Mouse (Mus musculus) cerebellum, postnatal 25 days (tissue): ENCODE data around the gene Gpr157.

ENCODE experiments used
- DNase-seq, 2 experiments: peaks; one replicate each; pipeline ENCODE4 v3.0.0; 2021; ENCODE audit warnings: mixed read lengths in 2 of 2

Gene Gpr157

GRCm38 (mm10) chr4:150112867-150113266, 25.7 kb downstream of the Gpr157 start:
- peak; percentile 85 to 91 for DNase-seq

- no peak for DNase-seq
These were observed 27.4 kb downstream of the Gpr157 start for GRCm38 (mm10) chr4:150114505-150115061.

DNA sequence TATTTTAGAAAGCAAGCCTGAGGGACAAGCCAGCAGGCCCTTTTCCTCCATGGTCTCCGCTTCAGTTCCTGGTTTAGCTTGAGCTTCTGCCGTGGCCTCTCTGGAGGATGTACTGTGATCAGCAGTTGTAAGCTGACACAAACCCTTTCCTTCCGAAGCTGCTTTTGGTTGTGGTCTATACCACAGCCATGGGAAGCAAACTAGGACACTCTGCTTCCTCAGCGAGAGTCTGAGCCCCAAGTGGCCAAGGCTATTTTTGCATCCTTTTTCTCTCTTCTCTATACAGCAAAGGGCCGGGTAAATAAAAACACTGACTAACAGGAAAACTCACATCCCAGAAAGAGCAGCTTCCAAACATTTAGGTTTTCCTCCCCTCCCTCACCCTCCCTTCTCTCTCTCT, 30.1 kb downstream of the Gpr157 start:
- DNase-seq, result no peak

DNA sequence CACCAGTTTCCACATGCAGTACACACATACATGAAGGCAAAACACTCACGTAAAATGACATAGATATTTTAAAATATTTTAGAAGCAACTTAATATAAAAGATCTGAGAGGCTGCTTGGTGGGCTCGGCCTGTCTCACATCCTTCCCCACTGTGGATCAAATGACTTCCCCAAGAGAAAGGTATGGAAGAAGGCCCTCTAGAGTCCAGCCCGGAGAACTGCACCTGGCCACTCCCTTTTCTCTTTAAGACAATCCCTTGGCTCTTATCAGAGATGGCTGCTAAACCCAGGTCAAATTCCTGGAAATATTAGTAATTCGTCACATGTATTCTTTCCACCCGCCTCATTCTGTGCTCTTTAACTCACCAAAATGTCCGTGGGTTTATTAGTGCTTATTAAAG, 31.0 kb downstream of the Gpr157 start:
- DNase-seq, result no peak

DNA sequence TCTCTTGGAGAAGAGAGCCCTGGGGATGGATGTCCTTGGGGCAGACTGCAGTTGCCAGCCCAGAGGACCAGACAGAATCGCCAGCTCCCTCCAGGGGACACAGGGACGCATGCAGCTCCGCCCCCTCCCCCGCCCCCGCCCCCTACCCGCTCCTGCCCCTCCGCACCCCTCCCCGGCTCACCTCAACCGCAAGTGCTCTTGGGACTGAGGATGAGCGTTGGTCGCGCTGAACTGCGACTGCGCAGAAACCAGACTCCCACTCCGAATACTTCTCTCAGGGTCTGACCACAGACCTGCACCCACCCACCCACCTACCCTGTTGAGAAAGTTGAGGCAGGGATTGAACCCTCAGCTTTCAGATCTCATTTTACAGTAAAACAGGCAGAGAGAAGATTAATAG, 31.9 kb downstream of the Gpr157 start, which contains the start of gene Slc2a5:
Gene Slc2a5 (plus strand): TSS at position 229 of the 400 bp plus-strand sequence.
- DNase-seq, result no peak

DNA sequence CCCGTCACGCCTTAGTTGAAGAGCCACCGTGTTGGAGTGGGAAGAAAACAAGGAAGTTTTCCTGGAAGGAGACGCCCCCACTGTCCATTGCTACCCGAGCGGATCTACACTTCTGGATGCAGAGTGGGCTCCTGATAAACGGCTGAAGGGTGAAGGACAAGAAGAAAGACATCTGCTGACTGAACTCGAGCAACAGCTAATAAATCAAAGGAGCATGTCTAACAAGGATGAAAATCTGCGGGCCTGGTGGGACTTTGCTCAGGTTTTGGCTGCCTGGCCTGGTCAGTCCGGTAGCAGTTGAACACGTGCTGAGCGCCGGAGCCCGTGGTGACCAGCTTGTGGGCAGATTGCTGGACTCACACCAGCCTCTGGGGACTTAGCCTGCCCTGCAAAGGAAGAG, 32.5 kb downstream of the Gpr157 start:
- no peak for DNase-seq

DNA sequence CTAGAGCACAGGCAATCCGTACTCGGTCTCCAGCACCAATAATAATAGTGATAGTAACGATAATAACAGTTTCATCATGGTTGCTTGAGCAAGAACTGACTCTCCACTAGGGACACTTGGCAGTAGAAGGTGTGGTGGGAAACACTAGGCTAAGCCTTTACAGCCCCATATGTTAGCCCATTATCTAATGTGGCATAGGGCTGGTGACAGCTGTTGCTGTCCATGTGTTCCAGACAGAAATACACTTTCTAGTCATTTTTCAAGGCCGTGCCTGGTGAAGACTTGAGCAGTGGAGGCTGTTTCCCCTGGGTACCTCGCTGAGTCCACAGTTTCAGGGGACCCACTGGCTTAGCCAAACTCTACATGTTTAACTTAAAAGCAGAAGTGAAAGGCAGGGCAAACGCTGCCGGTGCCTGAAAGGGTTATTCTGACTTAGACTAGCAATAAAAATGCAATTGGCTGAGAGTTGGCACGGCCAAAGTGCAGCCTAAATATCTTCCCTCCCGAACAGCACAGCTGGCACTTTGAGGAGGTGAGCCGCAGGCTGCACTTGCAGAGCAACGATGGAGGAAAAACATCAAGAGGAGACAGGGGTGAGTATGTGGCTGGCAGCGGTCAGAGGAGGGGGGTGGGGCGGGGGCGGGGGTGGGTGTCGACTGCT, 33.1 kb downstream of the Gpr157 start:
- DNase-seq, result no peak

DNA sequence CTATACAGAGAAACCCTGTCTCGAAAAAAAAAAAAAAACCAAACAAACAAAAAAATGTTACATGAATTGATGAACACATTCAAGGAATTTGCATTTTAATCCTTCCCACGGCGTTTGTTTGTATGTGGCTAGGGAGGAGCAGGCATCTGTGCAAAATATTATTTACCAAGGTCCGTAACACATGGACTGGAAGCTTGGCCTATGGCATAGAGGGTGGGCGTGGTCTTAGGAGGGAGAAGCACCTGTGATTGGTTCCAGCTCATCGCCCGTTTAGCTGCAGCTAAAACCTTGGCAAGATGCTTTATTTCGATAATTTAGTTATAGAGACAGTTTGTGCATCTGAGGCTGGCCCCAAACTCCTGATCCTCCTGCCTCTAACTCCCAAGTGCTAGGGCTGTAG, 34.3 kb downstream of the Gpr157 start:
- no peak for DNase-seq

DNA sequence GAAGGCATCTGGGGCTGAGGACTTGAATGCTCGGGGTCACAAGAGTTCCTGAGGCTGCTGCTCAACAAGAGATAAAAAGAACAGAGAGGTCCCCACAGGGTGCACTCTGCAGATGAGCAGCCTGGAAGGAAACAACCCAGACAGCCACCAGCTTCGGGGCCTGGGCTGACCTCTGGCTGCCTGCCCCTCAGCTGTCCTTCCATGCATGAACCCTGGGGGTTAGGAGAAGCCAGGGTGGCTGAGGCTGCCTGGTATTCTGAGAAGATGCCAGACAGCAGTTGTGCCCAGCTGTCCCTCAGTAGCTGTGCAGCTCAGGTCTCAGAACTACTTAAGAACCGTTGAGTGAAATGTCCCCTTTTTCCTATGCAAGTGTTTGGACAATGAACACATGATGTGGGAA, 35.3 kb downstream of the Gpr157 start:
- DNase-seq, result no peak

- DNase-seq, result no peak
These were observed 39.2 kb downstream of the Gpr157 start for GRCm38 (mm10) chr4:150126373-150126772.

DNA sequence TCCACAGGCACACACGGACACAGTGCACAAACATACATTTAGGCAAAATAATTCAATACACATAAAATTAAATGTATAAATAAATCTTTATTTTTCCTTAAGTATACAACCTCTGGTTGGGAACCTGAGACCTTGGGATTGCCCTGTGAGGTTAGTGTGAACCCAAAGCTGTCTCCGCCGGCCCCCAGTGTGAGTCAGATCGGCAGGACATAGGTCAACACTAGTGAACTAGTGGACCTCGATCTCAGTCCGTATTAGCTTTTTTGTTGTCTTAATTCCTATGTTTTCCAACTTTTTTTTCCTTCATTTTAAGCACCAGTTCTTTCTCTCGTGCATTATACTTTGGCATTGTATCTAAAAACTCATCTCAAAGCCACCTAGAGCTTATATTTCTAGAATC, 40.7 kb downstream of the Gpr157 start:
- DNase-seq, result no peak

- no peak for DNase-seq
These were observed 41.4 kb downstream of the Gpr157 start for GRCm38 (mm10) chr4:150128571-150128970.

DNA sequence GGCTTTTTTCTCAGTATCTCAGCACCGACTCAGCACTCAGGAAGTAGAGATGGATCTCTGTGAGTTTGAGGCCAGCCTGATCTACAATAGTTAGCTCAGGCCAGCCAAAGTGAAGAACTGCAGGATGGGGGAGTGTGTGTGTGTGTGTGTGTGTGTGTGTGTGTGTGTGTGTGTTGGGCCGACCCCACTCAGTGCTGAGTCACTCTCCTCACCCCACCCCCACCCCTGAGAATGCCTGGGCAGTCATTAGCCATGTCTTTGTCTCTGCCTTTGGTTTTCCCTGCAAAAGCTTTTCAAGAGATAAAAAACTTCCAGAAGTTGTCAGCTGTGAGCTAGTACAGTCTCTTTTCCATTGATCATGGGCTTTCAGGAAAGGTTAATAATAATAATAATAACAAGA, 43.5 kb downstream of the Gpr157 start:
- DNase-seq, result no peak

DNA sequence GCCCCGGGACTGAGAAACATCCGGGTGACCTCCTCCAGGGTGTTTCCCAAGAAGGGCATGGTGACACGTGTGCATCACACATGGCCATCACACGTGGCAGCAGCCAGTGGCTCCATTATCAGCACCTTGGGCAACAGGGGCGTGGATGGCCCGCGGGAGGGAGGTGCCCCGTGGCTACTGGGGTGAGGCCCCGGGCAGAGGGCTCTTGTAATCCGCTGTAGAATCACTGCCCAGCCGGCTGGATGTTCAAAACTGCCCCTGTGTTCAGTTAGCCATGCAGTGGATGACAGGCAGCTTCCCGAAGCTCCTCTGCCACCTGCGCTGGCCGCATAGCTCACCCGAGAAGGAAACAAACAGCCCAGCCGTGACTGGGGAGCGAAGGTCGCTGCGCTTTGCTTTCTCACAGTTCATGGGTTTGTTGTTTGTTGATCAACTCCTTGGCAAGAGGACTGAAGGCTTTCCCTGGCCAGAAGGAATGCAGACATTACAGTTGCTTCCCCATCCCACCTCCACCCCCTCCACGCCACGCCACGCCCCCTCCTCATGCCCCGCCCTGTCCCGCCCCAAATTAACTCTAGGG, 45.6 kb downstream of the Gpr157 start:
- no peak for DNase-seq

DNA sequence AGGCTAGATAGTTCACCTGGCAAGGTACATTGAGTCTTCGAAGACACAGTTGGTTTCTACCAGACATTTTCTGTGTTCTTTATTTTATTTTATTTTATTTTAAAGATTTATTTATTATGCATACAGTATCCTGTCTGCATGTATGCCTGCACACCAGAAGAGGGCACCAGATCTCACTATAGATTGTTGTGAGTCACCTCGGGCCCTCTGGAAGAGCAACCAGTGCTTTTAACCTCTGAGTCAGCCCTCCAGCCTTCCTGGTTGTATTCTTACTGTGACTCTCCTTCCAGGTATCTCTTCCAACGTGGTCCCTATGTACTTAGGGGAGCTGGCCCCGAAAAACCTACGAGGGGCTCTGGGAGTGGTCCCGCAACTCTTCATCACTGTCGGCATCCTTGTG, 48.1 kb downstream of the Gpr157 start:
- DNase-seq, result no peak

DNA sequence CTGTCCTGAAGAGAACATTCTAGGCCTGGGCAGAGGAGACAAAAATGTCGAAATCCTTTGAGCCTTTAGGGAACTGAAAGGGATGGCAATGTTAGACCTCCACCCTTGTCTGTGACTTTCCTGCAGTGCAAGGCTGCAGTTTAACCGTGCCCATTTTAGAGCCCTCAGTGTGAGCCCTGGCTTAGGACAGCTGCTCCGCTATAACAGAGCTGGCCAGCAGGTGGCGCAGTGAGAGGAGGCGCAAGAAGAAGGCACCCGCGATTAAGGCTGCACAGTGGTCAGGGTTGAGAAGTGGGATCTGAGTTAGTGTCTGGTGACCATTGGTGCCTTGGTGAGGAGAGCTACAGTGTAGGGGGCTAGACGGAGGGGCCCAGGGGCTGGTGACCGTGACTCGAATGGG, 49.5 kb downstream of the Gpr157 start:
- peak; percentile 82 to 90 for DNase-seq

GRCm38 (mm10) chr4:150137368-150138083, 50.4 kb downstream of the Gpr157 start:
- DNase-seq, result no peak

DNA sequence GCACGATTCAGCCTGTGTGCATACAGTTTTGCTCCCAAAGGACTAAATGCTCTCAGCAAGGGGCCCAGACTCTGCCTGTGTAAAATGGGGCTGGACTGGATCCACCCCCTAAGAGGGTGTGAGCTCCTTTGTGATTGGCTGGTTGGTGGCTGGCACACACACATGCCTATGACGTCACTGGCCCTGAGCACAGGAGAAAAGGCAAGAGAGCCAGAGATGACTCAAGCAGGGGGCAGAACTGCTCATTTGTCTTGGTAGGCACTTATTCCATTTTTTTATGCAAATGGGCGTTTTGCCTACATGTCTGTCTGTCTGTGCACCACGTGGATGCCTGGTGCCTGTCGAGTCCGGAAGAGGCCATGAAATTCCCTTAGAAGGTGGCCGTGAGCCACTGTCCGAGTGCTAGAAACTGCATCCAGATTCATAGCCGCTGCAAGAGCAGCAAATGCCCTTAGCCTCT, 50.9 kb downstream of the Gpr157 start:
- DNase-seq, result peak; percentile 32 to 58

- no peak for DNase-seq
These were observed 51.9 kb downstream of the Gpr157 start for GRCm38 (mm10) chr4:150139090-150139489.

DNA sequence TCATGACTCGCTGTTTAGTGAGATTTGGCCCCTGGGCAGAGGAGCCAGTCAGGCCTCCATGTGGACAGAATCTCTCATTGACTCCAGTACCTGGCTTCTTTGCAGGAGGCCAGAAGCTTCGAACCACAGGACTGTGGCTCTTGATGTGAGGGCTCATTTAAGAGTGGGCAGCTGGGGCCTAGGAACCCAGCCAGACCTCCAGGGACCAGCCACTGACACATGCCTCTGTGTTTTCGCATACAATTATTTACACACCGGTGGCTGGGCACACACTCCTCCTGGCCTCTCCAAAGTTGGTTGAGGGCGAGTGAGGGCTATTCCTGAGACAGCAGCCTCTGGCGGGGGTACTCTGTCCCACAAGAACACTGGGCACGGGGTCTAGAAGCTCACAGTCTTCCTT, 53.2 kb downstream of the Gpr157 start:
- no peak for DNase-seq

GRCm38 (mm10) chr4:150144242-150144641, 57.1 kb downstream of the Gpr157 start:
- DNase-seq, result no peak

GRCm38 (mm10) chr4:150146286-150146685, 59.1 kb downstream of the Gpr157 start:
- no peak for DNase-seq

DNA sequence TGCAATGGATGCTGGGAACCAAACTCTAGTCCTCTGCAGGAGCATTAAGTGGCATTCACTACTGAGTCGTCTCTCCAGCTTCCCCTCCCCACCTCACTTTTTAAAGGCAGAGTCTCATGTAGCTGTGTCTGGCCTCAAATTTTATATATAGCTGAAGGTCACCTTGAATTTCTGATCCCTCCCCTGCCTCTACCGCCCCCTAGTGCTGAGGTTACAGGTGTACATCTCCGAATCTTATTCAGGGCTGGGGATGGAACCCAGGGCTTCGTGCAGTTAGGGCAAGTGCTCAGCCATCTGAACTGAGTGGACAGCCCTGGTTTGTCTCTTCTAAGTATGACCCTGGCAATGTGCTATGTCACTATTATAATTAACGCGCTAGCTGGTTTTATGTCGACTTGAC, 63.9 kb downstream of the Gpr157 start:
- DNase-seq, result no peak

GRCm38 (mm10) chr4:150152483-150152882, 65.3 kb downstream of the Gpr157 start:
- no peak for DNase-seq
